Mouse (Mus musculus): ENCODE measurements around the gene Rnf216.

DNA sequence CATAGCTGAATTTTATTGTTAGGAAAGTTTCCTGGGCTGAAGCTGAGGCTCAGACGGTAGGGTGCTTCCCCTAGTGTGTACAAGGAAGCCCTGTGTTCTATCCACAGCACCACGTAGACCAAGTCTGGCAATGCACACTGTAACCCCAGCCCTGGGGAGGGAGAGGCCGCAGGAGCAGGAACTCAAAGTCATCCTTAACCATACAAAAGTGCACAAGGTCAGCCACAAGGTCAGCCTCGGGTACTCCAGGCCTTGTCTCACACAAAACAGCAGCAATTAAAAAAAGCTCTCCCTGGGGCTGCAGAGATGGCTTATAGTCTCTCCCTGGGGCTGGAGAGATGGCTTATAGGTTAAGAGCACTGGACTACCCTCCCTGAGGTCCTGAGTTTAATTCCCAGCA lies 14.1 kb upstream of the Rnf216 start:
- TF ChIP-seq RAD21 (IDR thresholded peaks at IDR 0.05; ENCODE audit: low read depth, low read length) (no peak), CTCF (conservative IDR thresholded peaks at IDR 0.05 in 1 of 2, IDR thresholded peaks at IDR 0.05 in 1 of 2; ENCODE audit: low read depth in 2 of 2, low read length in 2 of 2) (no peak), ZMIZ1 (IDR thresholded peaks at IDR 0.05; ENCODE audit: low read depth, low read length) (no peak), GABPA (IDR thresholded peaks at IDR 0.05; ENCODE audit: insufficient replicate concordance, low read depth, low read length) (no peak), POLR2A (IDR thresholded peaks at IDR 0.05; ENCODE audit: low read depth, low read length) (no peak), IRF4 (IDR thresholded peaks at IDR 0.05; ENCODE audit: low read depth, low read length) (no peak), MYC (IDR thresholded peaks at IDR 0.05; ENCODE audit: low read depth, low read length) (no peak), TBP (conservative IDR thresholded peaks at IDR 0.05; ENCODE audit: low read depth, low read length) (no peak), CHD1 (IDR thresholded peaks at IDR 0.05; ENCODE audit: low read depth, low read length) (no peak), NELFE (IDR thresholded peaks at IDR 0.05; ENCODE audit: low read depth, low read length) (no peak)

All from CH12.LX (cell line).